9 mouse cellular contexts compared by ENCODE assay signal in the genomic region with DNA sequence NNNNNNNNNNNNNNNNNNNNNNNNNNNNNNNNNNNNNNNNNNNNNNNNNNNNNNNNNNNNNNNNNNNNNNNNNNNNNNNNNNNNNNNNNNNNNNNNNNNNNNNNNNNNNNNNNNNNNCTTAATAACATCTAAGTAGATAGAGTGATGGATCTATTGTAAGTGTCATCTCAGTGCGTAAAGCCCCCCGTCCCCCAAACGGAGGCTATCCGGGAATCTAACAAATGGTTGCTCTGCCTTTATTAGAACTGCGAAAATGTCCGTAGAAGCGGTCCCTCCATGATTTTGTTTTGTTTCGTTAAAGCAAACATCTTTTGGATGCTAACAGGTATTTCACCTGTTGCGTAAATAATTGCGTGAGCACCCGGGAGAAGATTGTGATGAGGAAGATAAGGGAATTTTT. TPM values are rescaled to one million over a fixed set of nuclear protein-coding genes. Genes with fewer than 3 reads are reported as not detected.
DNase-seq lines count a peak whose midpoint lies in the region; ATAC-seq and TF ChIP-seq lines count a peak whose summit lies in the region.
"Had no signal": no experiment of that assay in that cellular context is flagged by ENCODE, and none has a peak within 500 bp of the region (broad histone marks: within the 10 kb centered on the region; RNA-seq: fewer than 3 reads in every experiment).

No protein-coding gene starts in this region.

- H3K9me3 ChIP-seq in heart, embryonic 15.5 days (replicated peaks): no peaks in the 10 kb centered on the region
- no peaks in the 10 kb centered on the region for H3K9me3 ChIP-seq in ES-Bruce4 (replicated peaks; ENCODE audit: control insufficient read depth, insufficient read depth, low read length, poor library complexity, severe bottlenecking)
- no peaks in the 10 kb centered on the region for H3K9me3 ChIP-seq in forebrain, embryonic 14.5 days (replicated peaks; ENCODE audit: control insufficient read depth, low read length)
- no peaks in the 10 kb centered on the region for H3K9me3 ChIP-seq in liver, embryonic 14.5 days (ENCODE audit: control insufficient read depth, low read length)

- 4% methylated on average over 11 of the region's 11 CpGs for WGBS in heart, embryonic 15.5 days
- under 1% methylated on average over 11 of the region's 11 CpGs for WGBS in forebrain, embryonic 14.5 days
- 6% methylated on average over 11 of the region's 11 CpGs for WGBS in liver, embryonic 14.5 days (ENCODE audit: insufficient replicate concordance)

- H3K9ac ChIP-seq in heart, embryonic 15.5 days: peak overlapping the region; percentile 80
- peak overlapping the region; percentile 76 for H3K9ac ChIP-seq in ES-Bruce4 (ENCODE audit: low read depth, poor library complexity, severe bottlenecking)
- H3K9ac ChIP-seq in forebrain, embryonic 14.5 days (ENCODE audit: low read length): peak overlapping the region; percentile 90
- H3K9ac ChIP-seq in liver, embryonic 14.5 days (replicated peaks): peak overlapping the region; percentile 66

- peak overlapping the region; percentile 85 for H3K4me2 ChIP-seq in heart, embryonic 15.5 days
- H3K4me2 ChIP-seq in forebrain, embryonic 14.5 days (ENCODE audit: low read length): peak overlapping the region; percentile 62
- H3K4me2 ChIP-seq in liver, embryonic 14.5 days (ENCODE audit: low read depth): peak overlapping the region; percentile 86

- no peak for TF ChIP-seq EP300 in ES-Bruce4 (IDR thresholded peaks at IDR 0.05; ENCODE audit: insufficient read depth, low read depth, low read length)
- no peak for TF ChIP-seq EP300 in liver, embryonic 14.5 days (IDR thresholded peaks at IDR 0.05; ENCODE audit: low read depth)

- H3K4me3 ChIP-seq in heart, embryonic 15.5 days: peak overlapping the region; percentile 90
- H3K4me3 ChIP-seq in ES-Bruce4 (ENCODE audit: low read depth, low read length): peak overlapping the region; percentile 85
- peak overlapping the region; percentile 88 for H3K4me3 ChIP-seq in forebrain, embryonic 14.5 days (ENCODE audit: low read depth, low read length)
- peak overlapping the region; percentile 68 to 90 for H3K4me3 ChIP-seq in liver, embryonic 14.5 days (ENCODE audit: insufficient read depth in 1 of 2, low read depth in 2 of 2, low read length in 2 of 2)

- H3K27ac ChIP-seq in heart, embryonic 15.5 days: peak overlapping the region; percentile 79
- no peak overlapping the region for H3K27ac ChIP-seq in ES-Bruce4 (ENCODE audit: insufficient read depth, low read length)
- peak overlapping the region; percentile 94 for H3K27ac ChIP-seq in forebrain, embryonic 14.5 days (ENCODE audit: low read depth, low read length)
- peak overlapping the region; percentile 38 for H3K27ac ChIP-seq in liver, embryonic 14.5 days

- H3K4me1 ChIP-seq in heart, embryonic 15.5 days (replicated peaks): peaks cover 10% of the 10 kb centered on the region
- no peaks in the 10 kb centered on the region for H3K4me1 ChIP-seq in ES-Bruce4 (ENCODE audit: control insufficient read depth, insufficient read depth, low read length)
- no peaks in the 10 kb centered on the region for H3K4me1 ChIP-seq in forebrain, embryonic 14.5 days (ENCODE audit: control insufficient read depth, insufficient read depth, low read length)
- peaks cover 0 to 5% of the 10 kb centered on the region in 2 experiments; a peak in 3 of 4 replicates for H3K4me1 ChIP-seq in liver, embryonic 14.5 days (replicated peaks; ENCODE audit: control insufficient read depth in 2 of 2, insufficient read depth in 2 of 2, low read length in 1 of 2)

- ATAC-seq in heart, embryonic 15.5 days (replicated peaks; ENCODE audit: insufficient number of reproducible peaks, insufficient read depth, low FRiP score, low read depth): no peak
- ATAC-seq in forebrain, embryonic 14.5 days: no peak
- no peak for ATAC-seq in liver, embryonic 14.5 days (ENCODE audit: insufficient read depth)
- no peak for ATAC-seq in frontal cortex, adult (ENCODE audit: low TSS enrichment)

- H3K27me3 ChIP-seq in heart, embryonic 15.5 days: no peaks in the 10 kb centered on the region
- no peaks in the 10 kb centered on the region for H3K27me3 ChIP-seq in ES-Bruce4 (ENCODE audit: control insufficient read depth, insufficient read depth, low read length, poor library complexity, severe bottlenecking)
- no peaks in the 10 kb centered on the region for H3K27me3 ChIP-seq in forebrain, embryonic 14.5 days (replicated peaks; ENCODE audit: control insufficient read depth, insufficient read depth, low read length)
- H3K27me3 ChIP-seq in liver, embryonic 14.5 days (ENCODE audit: control insufficient read depth, insufficient read depth, low read length): no peaks in the 10 kb centered on the region
- H3K27me3 ChIP-seq: Patski had no signal

- TF ChIP-seq POLR2A in ES-Bruce4 (IDR thresholded peaks at IDR 0.05; ENCODE audit: insufficient read depth, low read length): no peak

- no peak for TF ChIP-seq CTCF in ES-Bruce4 (IDR thresholded peaks at IDR 0.05; ENCODE audit: low read depth, low read length)
- TF ChIP-seq CTCF in liver, embryonic 14.5 days (IDR thresholded peaks at IDR 0.05; ENCODE audit: low read depth): no peak

- DNase-seq in heart, adult 9 months (ENCODE audit: low spot score in 2 of 2): no peak
- peak; percentile 54 for DNase-seq in forebrain, embryonic 14.5 days (ENCODE audit: low spot score)
- no peak for DNase-seq in liver, embryonic 14.5 days (ENCODE audit: low read depth in 3 of 3, low spot score in 3 of 3)
- no peak for DNase-seq in adrenal gland, postnatal 25 days
- DNase-seq in cerebellum, postnatal 36 days: no peak

- no peaks in the 10 kb centered on the region for H3K36me3 ChIP-seq in heart, embryonic 15.5 days
- H3K36me3 ChIP-seq in ES-Bruce4 (ENCODE audit: control insufficient read depth, insufficient read depth, low read length, poor library complexity, severe bottlenecking): no peaks in the 10 kb centered on the region
- H3K36me3 ChIP-seq in forebrain, embryonic 14.5 days (ENCODE audit: control insufficient read depth, insufficient read depth, low read length): no peaks in the 10 kb centered on the region
- H3K36me3 ChIP-seq in liver, embryonic 14.5 days (replicated peaks; ENCODE audit: control insufficient read depth, insufficient read depth, low read depth): no peaks in the 10 kb centered on the region

RNA-seq across cellular contexts. Expression of gene Ahi1, which starts 0.6 kb away (rescaled TPM):
- 2.7 and 5.1 TPM in 2 replicates for polyA plus RNA-seq in heart, embryonic 15.5 days (2015; fragmentation: Nextera tagmentation; extraction: Ambion mirVana)
- polyA plus RNA-seq in ES-Bruce4 (2011; ENCODE audit: insufficient read depth, insufficient read length, low read depth, missing spikeins): 11.2 and 12.7 TPM in 2 replicates
- 56.9 and 67.0 TPM in 2 replicates for polyA plus RNA-seq in forebrain, embryonic 14.5 days (2014; fragmentation: Nextera tagmentation; extraction: Ambion mirVana)
- 3.5 and 4.2 TPM in 2 replicates for polyA plus RNA-seq in liver, embryonic 14.5 days (2012; rRNA removed)
- 4.6 and 5.3 TPM in 2 replicates for polyA plus RNA-seq in liver, embryonic 14.5 days (2014; fragmentation: Nextera tagmentation; extraction: Ambion mirVana)
- 31.9 and 33.1 TPM in 2 replicates for total RNA-seq in adrenal gland, postnatal 25 days (2021)
